Mouse (Mus musculus): ENCODE measurements around the gene Snx20. TPM values are rescaled to one million over a fixed set of nuclear protein-coding genes. Genes with fewer than 3 reads are reported as not detected.
"Not testable (repeated sequence)": the region's sequence is repeated elsewhere in the genome, so short reads cannot be mapped to it uniquely, and the experiment has no call there.

Snx20 gene
- polyA plus RNA-seq, 1 experiment from 2014 or later: 2.7 TPM

DNA sequence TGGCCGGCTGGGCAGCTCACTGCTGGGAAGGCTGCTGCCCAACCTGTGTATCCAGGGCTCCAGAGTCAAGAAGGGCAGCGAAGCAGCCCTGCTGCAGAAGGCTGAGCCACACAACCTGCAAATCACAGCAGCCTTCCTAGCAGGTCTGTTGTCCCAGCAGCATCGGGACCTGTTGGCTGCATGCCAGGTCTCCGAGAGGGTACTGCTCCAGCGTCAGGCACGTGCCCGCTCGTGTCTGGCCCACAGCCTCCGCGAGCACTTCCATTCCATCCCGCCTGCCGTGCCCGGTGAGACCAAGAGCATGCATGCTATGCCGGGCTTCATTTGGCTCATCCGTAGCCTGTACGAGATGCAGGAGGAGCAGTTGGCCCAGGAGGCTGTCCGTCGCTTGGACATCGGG is 29.0 kb upstream of the Snx20 start:
- Histone ChIP-seq H3K9ac (no peak overlapping the region), H3K27me3 (replicated peaks) (no peaks in the 10 kb centered on the region), H3K4me3 (no peak overlapping the region), H3K9me3 (replicated peaks) (no peaks in the 10 kb centered on the region), H3K27ac (no peak overlapping the region), H3K4me1 (no peaks in the 10 kb centered on the region), H3K4me2 (no peak overlapping the region), H3K36me3 (no peaks in the 10 kb centered on the region)
- 88% methylated on average over 19 of the region's 19 CpGs for WGBS (ENCODE audit: insufficient replicate concordance)
- ATAC-seq: no peak

DNA sequence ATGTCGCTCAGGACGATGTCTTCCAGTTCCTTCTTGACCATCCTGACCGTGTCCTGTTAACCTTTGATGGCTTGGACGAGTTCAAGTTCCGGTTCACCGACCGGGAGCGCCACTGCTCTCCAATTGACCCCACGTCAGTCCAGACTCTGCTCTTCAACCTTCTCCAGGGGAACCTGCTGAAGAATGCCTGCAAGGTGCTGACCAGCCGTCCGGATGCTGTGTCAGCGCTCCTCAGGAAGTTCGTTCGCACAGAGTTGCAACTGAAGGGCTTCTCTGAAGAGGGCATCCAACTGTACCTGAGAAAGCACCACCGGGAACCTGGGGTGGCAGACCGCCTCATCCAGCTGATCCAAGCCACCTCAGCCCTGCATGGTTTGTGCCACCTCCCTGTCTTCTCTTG is 28.2 kb upstream of the Snx20 start:
- Histone ChIP-seq H3K4me3 (no peak overlapping the region), H3K27me3 (replicated peaks) (no peaks in the 10 kb centered on the region), H3K9me3 (replicated peaks) (no peaks in the 10 kb centered on the region), H3K4me2 (no peak overlapping the region), H3K4me1 (no peaks in the 10 kb centered on the region), H3K9ac (no peak overlapping the region), H3K36me3 (no peaks in the 10 kb centered on the region), H3K27ac (no peak overlapping the region)
- 73% methylated on average over 16 of the region's 16 CpGs for WGBS (ENCODE audit: insufficient replicate concordance)
- ATAC-seq: no peak

DNA sequence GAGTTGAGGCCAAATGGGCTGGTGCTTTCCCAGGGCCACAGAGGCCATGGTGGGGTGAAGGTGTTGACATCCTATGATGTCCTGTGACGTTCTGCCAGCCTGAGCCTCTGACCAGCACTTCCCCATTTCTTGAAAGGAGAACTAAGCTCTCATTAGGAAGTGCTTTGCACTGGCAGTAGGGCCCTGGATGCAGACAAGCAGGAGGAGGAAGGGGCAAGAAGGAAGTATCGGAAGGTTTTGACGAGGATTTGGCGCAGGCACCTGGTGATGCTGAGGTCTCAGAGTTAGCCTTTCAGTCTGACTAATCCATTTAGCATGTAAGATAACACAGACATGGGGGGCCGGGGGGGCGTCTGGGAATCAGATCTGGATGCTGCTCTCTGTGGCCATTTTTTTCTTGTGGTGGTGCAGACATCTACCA is 26.5 kb upstream of the Snx20 start:
- Histone ChIP-seq H3K27ac (no peak overlapping the region), H3K9ac (no peak overlapping the region), H3K9me3 (replicated peaks) (no peaks in the 10 kb centered on the region), H3K27me3 (replicated peaks) (no peaks in the 10 kb centered on the region), H3K4me3 (no peak overlapping the region), H3K36me3 (no peaks in the 10 kb centered on the region), H3K4me2 (no peak overlapping the region), H3K4me1 (no peaks in the 10 kb centered on the region)
- ATAC-seq: 0 out of 2 replicates have a peak, but pooled peaks have one; percentile 40
- 33% methylated on average over 6 of the region's 6 CpGs for WGBS (ENCODE audit: insufficient replicate concordance)

- Histone ChIP-seq H3K4me1 (no peaks in the 10 kb centered on the region), H3K4me2 (no peak overlapping the region), H3K27me3 (replicated peaks) (no peaks in the 10 kb centered on the region), H3K9me3 (replicated peaks) (no peaks in the 10 kb centered on the region), H3K4me3 (no peak overlapping the region), H3K9ac (no peak overlapping the region), H3K27ac (no peak overlapping the region), H3K36me3 (no peaks in the 10 kb centered on the region)
- no peak for ATAC-seq
- WGBS (ENCODE audit: insufficient replicate concordance): 70% methylated on average over 3 of the region's 3 CpGs
Observed at GRCm38 (mm10) chr8:88659873-88660272, 23.9 kb upstream of the Snx20 start.

DNA sequence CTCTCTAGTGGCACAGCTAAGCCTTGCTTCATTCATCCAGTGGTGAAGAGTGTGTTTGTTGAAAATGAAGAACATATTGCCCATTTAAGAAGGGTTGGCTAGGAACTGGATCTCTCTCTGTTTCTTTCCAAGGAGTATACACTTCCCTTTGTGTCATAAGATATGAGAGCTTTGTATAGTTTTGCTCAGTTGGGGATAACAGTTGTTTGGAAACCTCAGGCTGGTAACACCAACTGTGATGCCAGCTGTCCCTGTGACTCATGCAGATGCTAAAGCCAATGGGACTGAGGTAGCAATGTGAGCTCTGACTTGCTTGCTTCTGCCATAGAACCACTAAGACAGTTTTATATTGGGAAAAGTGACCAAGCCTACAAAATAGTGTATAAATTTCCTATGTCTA is 19.4 kb upstream of the Snx20 start:
- H3K4me2 ChIP-seq: no peak overlapping the region
- H3K9ac ChIP-seq: no peak overlapping the region
- H3K36me3 ChIP-seq: no peaks in the 10 kb centered on the region
- no peaks in the 10 kb centered on the region for H3K27me3 ChIP-seq (replicated peaks)
- no peaks in the 10 kb centered on the region for H3K9me3 ChIP-seq (replicated peaks)
- H3K4me3 ChIP-seq: no peak overlapping the region
- H3K27ac ChIP-seq: no peak overlapping the region
- H3K4me1 ChIP-seq: no peaks in the 10 kb centered on the region
- no peak for ATAC-seq

DNA sequence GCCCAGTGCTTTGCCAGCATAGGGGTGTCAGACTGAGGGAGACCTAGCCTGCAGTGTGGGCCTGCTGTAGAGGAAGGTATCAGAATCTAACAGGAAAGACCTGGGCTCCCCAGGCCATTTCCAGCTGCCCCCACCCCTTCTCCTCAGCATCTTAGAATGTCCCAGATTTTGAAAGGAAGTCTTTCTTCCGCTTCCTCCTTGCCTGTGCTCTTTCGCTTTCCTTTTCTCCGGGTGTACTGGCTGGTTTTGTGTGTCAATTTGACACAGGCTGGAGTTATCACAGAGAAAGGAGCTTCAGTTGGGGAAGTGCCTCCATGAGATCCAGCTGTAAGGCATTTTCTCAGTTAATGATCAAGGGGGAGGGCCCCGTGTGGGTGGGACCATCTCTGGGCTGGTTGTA is 15.2 kb upstream of the Snx20 start:
- WGBS (ENCODE audit: insufficient replicate concordance): 39% methylated on average over 4 of the region's 4 CpGs
- ATAC-seq: not testable (repeated sequence)

DNA sequence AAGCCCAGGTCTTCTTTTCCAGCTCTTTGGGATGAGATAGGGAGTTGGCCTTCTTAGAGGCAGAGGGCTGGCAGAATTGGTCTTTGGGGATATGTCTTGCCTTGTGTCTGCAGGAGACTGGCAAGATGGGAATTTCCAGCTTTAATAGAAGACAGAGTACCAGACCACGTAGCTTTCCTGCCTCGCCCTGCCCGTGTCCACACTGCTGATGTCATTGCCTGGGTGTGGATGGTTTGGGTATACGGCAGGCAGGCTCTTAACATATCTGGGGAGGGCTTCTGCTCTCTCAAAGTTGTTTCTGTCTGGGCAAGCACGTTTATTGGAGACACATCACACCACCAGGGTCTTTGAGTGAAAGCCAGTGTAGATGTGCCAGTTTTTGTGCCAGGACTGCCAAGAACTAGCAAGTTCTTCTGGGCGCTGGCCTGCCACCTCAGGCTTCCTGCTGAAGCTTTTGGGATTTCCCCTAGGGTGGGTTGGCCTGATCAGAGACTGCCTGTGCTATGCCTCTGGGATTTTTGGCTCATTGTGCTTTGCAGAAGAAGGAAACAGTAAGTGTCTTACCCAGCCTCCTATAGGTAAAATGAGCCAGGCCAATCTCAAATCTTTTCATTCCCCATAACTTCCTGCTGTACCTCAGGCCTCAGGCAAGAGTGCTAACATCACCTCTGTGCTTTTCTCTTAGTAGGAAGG is 14.2 kb upstream of the Snx20 start:
- H3K9ac ChIP-seq: no peak overlapping the region
- H3K27me3 ChIP-seq (replicated peaks): peaks cover 12% of the 10 kb centered on the region; the same call in 1 of the 2 replicates
- ATAC-seq: no peak
- WGBS (ENCODE audit: insufficient replicate concordance): 65% methylated on average over 6 of the region's 6 CpGs
- no peak overlapping the region for H3K4me3 ChIP-seq
- peaks cover 12% of the 10 kb centered on the region for H3K4me1 ChIP-seq
- H3K27ac ChIP-seq: no peak overlapping the region
- H3K36me3 ChIP-seq: no peaks in the 10 kb centered on the region
- H3K9me3 ChIP-seq (replicated peaks): no peaks in the 10 kb centered on the region
- no peak overlapping the region for H3K4me2 ChIP-seq

More for the DNA sequence above, 15.2 kb upstream of the Snx20 start:
- H3K9ac ChIP-seq; H3K9me3 ChIP-seq (replicated peaks); H3K4me3 ChIP-seq; H3K4me2 ChIP-seq; H3K36me3 ChIP-seq; H3K27ac ChIP-seq: not testable (repeated sequence)
- Histone ChIP-seq H3K27me3 (replicated peaks) (peaks cover 12% of the 10 kb centered on the region; the same call in 1 of the 2 replicates), H3K4me1 (peaks cover 12% of the 10 kb centered on the region)

DNA sequence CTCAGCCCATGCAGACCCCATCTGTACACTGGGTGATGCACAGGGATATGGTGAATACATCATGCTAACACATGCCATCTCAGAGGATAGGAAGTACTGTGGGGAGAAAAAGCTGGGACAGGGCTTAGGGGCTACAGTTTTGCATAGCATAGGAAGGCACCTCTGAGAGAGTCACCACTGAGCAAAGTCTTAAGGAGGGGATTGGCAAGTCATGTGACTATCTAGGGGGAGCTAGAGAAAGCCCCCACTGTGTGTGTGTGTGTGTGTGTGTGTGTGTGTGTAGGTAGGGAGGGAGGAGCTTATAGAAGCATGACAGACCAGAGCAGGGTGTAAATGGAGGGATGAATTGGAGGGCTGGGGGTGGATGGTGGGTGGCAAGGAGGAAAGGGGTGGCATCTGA is 12.4 kb upstream of the Snx20 start:
- Histone ChIP-seq H3K27me3 (replicated peaks) (peaks cover 12% of the 10 kb centered on the region; the same call in 1 of the 2 replicates), H3K4me2 (no peak overlapping the region), H3K9ac (no peak overlapping the region), H3K36me3 (no peaks in the 10 kb centered on the region), H3K4me1 (peaks cover 12% of the 10 kb centered on the region), H3K27ac (no peak overlapping the region), H3K9me3 (replicated peaks) (no peaks in the 10 kb centered on the region), H3K4me3 (no peak overlapping the region)
- no peak for ATAC-seq

DNA sequence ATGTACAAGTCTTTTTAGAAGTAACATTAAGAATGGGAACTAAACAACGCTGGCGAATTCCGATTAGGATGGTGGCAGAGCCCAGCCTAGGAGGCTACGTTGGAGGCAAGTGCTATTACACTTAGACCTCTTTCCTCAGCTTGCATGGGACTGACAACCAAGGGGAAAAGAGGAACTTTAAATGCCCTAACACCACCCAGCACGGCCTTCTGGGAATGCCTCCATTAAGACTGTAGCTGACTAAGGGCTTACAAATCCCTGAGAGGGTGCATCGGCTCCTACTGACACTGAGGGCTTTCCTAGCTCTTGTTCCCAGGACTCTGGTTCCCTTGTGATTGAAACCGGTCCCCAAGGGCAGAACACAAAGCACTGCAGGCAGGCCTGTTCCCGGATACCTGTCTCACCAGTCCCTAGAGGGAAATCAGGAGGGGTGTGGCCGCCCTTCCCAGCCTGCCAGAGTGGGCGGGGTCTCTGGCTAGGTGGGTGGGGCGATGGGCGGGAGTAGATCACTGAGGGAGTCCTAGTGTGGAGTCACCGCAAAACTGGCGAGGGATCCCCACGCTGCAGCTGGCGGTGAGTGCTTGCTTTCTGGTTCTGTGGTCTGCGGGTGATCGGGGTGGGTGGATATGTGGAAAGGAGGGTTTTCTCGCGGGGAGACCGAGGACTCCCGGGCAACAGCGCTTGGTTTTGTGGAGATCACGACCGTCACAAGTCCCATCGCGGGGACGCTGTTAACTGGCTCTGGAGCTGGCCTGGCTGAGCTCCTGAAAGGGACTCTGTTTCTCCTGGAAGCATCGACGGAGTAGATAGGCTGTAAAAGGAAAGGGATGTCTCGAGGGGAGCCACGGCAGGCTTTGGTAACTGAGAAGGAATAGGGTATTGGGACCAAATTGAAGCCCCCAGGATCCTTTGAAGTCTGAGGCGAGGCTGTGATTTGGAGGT is 11.2 kb upstream of the Snx20 start, which contains the start of gene Nod2:
Gene Nod2, plus strand, starts transcription at position 479 of the 942 bp plus-strand sequence.
- Histone ChIP-seq H3K36me3 (no peaks in the 10 kb centered on the region), H3K4me2 (peak within 1 kb of the TSS; percentile 67), H3K4me1 (peaks cover 12% of the 10 kb centered on the region), H3K9ac (no peak within 1 kb of the TSS), H3K4me3 (peak within 1 kb of the TSS; percentile 32), H3K27ac (no peak within 1 kb of the TSS), H3K27me3 (replicated peaks) (peaks cover 12% of the 10 kb centered on the region; the same call in 1 of the 2 replicates), H3K9me3 (replicated peaks) (no peaks in the 10 kb centered on the region)
- WGBS (ENCODE audit: insufficient replicate concordance): 10% methylated on average over 33 of the region's 33 CpGs
- ATAC-seq: peak; percentile 79

- Histone ChIP-seq H3K27me3 (replicated peaks) (peaks cover 3% of the 10 kb centered on the region; the same call in 1 of the 2 replicates), H3K9me3 (replicated peaks) (no peaks in the 10 kb centered on the region), H3K4me1 (peaks cover 12% of the 10 kb centered on the region), H3K4me3 (no peak overlapping the region), H3K27ac (no peak overlapping the region), H3K36me3 (no peaks in the 10 kb centered on the region), H3K9ac (no peak overlapping the region), H3K4me2 (no peak overlapping the region)
- no peak for ATAC-seq
- 66% methylated on average over 5 of the region's 5 CpGs for WGBS (ENCODE audit: insufficient replicate concordance)
Observed at GRCm38 (mm10) chr8:88642734-88643564, 7.0 kb upstream of the Snx20 start.

GRCm38 (mm10) chr8:88638908-88639307 is 3.0 kb upstream of the Snx20 start:
- ATAC-seq: no peak
- no peaks in the 10 kb centered on the region for H3K27me3 ChIP-seq (replicated peaks)
- 86% methylated on average over 3 of the region's 3 CpGs for WGBS (ENCODE audit: insufficient replicate concordance)

More at GRCm38 (mm10) chr8:88638908-88639307, 3.0 kb upstream of the Snx20 start:
- H3K4me1 ChIP-seq: no peaks in the 10 kb centered on the region
- no peak overlapping the region for H3K4me3 ChIP-seq
- no peaks in the 10 kb centered on the region for H3K9me3 ChIP-seq (replicated peaks)
- H3K4me2 ChIP-seq: no peak overlapping the region
- no peak overlapping the region for H3K9ac ChIP-seq
- H3K27ac ChIP-seq: no peak overlapping the region
- no peaks in the 10 kb centered on the region for H3K36me3 ChIP-seq

Data from liver, embryonic 12.5 days (tissue).